Mouse (Mus musculus) cerebellum, postnatal 14 days (tissue): ENCODE data around the gene Cdkn1b.

Experiments used
- DNase-seq, 2 experiments: peaks; one replicate each; pipeline ENCODE4 v3.0.0; 2021; ENCODE audit warnings: mixed read lengths in 2 of 2

Gene Cdkn1b

DNA sequence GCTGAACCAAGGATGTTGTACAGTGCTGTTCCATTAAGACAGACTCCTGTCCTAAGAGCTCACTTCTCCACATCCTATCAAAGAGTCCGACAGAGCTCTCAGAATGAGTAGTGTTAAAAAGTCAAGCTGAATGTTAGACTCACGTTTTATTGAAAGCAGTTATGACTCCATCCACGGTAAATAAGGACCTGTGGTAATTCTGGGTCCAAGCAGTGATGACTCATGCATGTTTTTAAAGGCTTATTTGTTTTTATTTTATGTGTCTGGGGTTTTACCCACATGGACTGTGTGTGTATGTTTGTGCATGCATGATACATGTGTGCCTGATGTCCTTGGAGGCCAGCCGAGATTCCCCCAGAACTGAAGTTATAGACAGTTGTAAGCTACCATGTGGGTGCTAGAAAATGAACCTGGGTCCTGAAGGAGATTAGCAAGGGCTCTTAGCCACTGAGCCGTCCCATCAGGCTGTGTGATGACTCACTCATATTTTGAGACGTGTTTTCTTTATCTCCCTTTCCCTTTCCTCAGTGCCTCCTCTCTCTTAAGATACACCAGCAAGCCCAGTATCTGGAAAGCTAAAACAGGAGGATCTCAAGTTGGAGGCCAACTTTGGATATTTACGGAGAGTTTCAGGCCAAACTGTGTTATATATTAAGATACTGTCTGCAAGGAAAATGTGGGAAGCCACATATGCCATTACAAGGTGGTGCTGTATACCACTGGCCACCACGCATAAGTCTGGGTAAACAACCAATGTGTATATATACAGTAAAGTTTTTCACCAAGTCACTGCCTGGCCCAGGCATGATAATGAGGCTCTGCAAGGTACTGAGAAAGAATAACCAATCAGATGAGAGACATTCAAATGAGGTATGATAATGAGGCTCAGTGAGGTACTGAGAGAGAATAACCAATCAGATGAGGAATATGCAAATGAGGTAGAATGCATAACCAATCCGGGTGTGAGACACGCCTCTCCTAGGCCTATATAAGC, 16.0 kb upstream of the Cdkn1b start:
- no peak for DNase-seq

DNA sequence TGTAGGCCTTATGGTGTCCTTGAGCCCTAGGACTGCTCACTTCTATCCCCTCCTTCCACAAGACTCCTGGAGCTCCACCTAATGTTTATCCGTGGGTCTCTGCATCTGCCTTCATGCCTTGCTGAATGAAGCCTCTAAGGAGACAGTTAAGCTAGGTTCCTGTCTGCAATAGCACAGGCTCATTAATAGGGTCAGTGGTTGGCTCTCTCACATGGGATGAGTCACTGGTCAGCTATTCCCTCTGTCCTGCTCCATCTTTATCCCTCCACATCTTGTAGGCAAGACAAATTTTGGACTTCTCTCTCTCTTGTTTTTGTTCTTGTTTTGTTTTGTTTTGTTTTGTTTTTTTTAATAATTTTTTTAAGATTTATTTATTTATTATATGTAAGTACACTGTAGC, 14.4 kb upstream of the Cdkn1b start:
- DNase-seq, result no peak

DNA sequence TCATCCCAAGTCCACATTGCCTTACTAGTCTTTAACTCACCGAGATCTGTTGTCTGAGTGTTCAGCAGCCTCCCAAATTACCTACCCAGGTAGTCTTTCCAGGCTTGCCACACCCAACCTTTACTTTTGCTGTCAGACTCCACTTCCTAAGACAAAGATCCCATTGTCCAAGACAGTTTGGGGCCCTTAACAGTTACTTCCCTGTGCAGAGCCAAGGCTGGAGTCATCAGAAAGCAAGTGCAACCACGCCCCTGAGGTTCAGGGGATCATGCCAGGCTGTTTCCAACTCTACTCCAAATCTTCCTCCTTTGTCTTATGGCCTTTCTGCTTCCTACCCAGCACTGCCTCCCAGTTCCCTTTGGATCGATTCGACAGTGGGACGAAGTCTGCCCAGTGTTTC, 5.7 kb upstream of the Cdkn1b start:
- no peak for DNase-seq

DNA sequence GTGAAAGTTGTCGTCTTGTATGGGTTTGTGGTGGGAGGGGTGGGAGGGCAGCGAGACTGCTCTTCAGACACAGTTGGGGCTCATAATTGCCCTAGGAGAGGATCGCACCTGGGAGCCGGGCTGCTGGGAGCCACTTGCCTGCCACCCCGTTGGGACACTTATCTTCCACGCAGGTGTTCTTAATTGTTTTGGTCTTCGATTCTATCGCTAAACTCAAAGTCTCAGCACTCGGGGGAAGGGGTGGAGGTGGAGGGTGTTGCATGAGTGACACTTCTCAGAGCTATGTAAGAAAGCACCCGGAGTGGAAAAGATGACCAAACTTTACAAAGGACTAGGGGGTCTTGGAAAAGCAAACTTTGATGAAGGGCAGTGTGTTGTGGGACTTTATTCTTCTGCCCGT, 3.6 kb upstream of the Cdkn1b start:
- DNase-seq, result no peak

DNA sequence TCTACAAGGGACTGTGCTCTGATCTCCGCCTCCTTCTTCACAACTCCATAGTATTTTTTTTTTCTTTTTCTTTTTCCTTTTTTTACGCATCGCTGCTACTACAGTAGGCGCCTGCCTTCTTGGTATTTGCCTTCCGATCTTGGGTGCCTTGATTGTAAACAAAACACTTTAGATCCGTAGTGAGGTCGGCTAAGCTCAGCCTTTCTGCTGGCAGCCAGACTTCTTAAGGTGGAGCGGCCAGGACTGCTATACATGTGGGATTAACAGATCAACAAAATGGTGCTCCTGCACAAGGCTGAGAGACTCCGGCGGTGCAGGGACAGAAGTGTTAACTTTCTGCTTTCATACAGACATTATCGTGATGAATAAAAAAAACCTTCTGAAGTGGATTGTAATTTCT, 3.1 kb upstream of the Cdkn1b start:
- peak; percentile 50 to 58 for DNase-seq

DNA sequence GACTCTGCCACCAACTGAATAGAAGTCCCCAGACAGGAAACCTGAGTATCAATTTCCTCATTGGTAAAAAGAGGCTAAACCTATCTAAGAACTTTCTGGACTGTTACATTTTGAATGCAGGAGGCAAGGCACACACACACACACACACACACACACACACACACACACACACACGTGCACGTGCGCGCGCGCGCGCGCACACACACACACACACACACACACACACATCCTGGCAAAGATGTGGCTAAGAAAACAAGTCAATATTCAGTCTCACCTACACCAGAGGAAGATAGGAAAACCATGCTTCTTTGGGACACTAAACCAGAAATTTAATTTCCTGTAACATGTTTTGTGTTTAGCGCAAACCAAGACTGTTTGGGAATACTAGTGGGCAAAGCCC, 1.4 kb upstream of the Cdkn1b start:
- no peak for DNase-seq

DNA sequence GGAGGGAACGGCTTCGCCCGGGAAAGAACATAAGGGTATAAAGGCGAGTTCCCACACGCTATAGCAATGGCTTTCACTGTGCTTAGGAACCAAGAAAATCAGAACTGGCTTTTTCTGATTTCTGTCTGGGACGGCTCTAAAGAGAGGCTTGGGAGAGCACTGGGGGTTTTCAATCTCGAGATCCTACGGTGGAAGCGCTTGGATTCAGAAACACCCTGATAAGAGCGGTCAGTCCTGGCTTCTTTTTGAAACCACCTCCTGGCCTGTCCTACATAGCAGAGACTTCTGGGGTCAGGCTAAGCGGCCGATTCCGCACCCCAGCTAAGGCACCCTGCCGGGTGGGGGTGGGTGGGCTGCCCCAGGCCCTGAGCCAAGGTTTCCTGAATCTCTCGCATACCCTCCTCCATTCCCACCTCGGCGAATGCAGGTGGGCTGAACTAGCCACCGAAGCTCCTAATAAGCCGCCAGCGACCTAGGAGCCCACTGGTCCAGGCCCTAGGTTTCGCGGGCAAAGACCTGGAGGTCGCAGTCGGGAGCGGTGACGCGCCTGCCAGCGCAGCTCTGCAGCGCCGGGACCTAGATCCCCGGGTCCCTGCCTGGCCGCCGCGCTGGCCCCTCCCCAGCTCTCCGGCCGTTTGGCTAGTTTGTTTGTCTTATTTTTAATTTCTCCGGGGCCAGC, 551 bp upstream of the Cdkn1b start:
- no peak for DNase-seq

DNA sequence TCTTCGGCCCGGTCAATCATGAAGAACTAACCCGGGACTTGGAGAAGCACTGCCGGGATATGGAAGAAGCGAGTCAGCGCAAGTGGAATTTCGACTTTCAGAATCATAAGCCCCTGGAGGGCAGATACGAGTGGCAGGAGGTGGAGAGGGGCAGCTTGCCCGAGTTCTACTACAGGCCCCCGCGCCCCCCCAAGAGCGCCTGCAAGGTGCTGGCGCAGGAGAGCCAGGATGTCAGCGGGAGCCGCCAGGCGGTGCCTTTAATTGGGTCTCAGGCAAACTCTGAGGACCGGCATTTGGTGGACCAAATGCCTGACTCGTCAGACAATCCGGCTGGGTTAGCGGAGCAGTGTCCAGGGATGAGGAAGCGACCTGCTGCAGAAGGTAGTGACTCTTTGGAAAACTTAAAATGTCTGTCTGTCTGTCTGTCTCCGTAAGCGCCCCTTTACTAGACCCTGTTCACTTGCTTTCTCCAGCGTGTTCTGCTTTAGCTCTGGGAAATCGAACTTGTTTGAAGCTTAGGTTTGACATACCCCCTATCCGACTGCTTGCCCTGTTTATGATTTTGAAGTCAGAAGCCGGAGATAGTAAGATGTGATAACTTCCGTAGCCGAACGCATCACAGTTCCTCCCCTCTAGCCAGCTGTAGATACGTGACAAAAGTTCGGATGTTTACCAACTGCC, 953 bp downstream of the Cdkn1b start:
- DNase-seq, result peak; percentile 84 to 86

DNA sequence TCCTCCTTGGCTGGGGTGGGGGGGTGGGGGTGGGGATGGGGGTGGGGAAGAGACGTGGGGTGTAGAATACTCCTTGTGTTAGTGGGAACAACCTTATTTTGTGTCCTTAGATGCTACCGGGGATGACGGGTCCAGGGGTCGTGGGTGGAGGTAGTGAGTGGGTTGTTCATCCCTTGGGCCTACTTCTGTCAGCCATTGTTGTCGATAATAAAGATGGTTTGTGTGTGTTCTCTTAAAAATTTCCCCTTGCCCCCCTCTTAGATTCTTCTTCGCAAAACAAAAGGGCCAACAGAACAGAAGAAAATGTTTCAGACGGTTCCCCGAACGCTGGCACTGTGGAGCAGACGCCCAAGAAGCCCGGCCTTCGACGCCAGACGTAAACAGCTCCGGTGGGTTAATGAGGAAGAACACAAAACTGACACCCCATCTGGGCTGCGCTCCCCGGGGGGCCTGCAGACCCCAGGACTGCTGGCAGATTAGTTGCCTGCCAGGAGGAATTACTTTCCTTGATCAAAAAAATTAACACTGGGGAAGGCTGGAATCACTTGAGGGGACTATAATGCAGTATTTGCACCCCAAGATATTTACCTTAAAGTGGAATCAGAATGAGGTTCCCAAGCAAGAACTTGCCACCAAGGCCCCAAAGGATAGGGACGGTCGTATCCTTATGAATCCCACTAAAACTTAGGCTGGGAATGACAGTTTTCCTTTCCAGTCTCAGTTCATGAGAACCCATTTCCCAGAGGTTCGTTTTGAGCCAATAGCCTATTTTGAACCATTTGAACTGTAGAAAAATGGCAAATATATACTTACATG, 1.7 kb downstream of the Cdkn1b start:
- DNase-seq, result peak; percentile 45 to 56

DNA sequence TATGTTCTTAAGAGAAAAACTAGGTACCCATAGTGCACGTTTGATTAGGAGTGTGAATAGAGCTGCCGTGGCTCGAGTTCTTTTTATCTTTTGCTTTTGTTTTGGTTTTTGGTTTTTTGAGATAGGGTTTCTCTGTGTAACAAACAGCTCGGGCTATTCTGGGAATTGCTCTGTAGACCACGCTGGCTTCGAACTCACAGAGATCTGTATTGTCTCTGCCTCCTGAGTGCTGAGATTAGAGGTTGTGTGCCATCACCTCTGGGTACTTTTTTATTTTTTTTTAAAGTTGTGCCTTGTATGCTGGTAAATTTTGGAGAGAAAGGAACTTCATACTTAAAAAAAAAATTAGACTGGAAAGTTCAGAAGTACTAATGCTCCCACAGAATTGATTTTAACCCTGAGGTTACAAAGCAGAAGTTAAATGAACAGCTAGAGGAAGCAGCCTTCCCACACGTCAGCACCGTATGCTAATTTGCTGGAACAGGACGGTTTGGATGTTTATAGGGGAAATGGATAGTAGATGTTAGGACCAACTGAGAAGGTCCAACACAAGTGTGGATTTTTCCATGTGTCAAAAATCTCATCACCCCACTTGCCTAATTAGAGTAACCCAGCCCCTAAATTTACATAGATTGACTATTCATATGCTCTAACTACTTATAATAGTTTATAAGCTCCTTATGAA, 2.5 kb downstream of the Cdkn1b start:
- DNase-seq, result no peak

DNA sequence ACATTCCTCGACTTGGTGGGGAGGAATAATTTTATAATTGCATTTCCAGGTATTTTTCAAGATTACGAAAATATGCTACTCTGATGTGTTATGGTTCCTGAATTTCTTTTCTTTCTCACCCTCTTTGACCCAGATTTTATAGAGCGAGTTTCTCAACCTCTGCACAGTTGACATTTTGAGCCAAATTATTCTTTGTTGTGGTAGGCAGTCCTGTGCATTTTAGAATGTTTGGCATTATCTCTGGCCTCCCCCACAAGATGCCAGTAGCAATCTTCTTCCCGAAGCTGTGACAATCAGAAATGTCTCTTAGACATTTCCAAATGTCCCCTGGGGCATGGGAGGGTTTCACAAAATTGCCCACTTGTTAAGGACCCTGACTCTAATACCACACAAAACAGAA, 3.5 kb downstream of the Cdkn1b start:
- no peak for DNase-seq

DNA sequence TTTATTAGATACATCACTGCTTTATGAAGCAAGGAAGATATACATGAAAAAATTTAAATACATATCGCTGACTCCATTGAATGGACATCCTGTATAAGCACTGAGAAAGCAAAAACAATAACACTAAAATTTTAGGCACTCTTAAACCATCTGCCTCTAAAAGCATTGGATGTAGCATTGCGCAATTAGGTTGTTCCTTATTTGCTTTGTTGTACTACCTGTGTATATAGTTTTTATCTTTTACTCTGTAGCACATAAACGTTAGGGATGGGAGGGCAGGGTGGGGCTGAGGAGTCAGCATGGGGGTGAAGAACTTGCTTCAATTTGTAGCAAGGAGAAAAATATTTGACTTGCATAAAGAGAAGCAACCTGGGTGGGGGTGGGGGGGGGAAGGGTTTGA, 4.1 kb downstream of the Cdkn1b start:
- DNase-seq, result no peak

DNA sequence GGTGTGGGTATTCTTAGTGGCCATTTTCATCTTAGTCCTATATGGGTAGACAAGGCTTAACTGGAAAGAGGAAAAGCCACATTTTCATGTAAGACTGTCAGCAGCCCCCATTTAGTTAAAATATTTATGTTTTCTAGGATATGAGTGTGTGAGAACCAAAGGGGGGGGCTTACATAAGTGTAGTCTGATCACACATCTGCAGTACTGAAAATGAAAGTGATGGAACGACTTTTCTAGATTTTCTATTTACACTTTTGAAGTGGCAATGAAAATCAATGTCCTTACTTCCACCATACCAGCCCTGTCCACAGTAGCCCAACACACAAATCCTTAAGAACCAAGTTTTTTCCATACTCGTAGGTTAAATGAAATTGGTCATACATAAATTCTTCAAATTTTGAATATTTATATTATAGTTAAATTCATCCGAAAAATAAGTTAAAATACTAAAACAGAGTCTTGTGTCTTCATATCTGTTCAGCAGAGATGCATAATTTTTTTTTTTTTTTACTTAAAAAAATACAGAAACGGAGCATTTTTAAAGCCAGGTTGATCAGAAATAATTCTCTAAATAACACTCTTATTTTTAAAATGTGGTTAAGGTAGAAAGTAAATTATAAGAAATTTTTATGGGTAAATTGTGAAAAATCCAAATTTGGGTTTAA, 5.6 kb downstream of the Cdkn1b start:
- DNase-seq, result no peak

DNA sequence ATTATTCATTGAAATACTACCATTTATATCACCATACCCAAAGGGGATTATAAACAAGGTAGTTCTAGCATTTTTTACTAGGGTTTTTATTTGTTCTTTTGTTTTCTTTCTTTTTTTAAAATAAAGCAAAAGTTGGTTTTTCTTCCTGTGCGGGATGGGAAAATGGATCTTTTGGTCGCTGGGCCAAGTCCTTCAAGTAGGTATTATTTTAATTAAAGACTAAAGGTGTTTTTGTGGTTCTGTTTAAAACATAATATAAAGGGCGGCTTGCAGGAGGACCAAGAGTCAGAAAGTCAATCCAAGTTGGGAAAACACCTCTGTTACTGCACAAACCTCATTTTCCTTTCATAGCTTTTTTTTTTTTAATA, 6.1 kb downstream of the Cdkn1b start:
- no peak for DNase-seq

DNA sequence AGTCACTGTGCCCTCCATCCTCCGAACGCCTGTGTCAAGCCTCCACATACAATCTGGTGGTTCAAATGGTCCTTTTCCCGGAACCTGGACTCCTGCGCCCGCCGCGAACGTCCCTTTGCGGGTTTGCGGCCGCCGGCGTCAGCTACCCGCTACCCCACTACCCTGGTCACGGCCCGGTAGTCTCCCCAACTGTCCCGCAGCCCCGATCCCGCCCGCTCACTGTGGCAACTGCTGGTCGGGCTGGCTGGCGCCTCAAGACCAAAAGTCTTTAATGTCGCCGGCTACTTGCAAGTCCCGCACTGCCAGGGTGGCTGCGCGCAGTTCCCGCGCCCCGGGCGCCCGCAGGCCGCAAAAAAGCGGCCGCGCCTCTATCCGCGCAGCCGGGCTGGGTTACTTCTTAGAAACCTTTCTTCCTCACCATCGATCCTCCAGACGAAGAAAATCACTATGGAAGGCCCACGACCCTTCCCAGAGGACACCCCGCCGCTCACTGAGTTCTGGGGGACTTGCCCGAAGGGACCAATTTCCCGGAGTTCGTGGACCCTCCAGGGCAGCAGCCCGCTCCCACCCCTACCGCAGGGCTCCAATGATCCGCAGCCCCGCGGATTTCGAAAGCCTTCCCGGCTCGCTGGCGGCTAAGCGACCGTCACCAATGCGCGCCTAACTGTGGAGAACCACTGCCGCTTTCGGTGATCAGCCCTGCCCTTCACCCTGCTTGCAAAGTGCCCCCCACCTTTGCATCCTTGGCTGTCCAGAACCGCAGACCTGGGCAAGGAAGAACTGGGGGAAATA, 6.8 kb downstream of the Cdkn1b start:
- DNase-seq, result peak; percentile 66 to 73

DNA sequence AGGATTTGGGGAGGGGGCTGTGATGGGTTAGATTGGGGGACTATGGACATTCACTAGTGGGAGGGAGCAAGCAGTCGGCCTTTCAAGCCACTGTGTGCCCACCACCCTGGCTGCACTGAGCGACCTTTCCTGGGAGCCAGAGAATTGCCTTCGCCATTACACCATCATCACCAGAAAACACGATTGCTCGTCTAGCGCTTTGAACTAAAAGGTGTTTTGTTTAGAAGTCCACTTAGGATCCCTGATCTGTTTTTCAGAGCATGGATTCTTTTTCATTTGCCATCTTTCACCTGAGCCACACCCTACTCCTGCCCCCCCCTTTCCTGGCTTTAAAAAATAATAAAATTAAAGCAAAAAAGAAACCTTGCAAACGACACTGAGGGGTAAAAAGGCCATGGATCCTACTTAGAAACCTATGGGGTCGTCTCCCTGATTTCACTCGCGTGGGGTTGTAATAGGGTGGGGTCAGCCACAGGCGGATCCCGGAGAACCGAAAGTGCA, 7.4 kb downstream of the Cdkn1b start:
- no peak for DNase-seq

DNA sequence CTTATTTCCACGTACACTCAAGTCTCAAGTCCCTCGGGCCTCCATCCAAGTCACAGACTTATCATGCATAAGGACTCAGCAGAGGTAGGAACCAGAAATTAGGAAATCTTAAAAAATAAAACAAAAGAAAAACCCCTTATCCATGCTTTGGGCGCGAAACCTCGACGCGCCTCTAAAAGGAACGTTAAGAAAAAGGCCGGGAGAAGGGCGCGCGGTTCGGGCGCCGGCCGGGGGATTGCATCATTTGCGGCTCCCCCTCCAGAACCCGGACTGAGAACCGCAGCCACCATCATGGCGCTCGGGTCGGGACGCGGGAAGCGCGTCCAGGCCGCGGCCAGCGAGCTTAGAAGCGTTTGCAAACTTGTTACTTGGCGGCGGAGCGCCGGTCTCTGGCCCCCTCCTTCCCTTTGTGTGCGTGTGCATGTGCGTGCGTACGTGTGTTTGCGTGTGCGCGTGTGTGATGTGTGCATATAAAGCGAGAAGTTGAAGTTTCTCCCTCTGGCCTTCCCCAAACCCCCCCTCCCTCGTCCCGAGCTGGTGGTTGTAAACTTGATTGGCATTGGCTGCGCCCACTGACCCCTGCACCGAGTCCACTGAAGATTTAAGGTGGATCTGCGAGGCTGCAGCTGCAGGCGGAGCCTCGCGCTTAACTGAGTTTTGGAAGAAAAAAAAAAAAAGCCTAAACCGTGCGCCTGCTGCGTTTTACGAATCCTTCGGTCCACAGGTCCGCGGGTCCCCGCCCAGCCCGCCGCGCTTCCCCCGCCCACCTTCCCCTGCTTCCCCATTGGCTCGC, 8.1 kb downstream of the Cdkn1b start:
- peak; percentile 86 to 88 for DNase-seq

DNA sequence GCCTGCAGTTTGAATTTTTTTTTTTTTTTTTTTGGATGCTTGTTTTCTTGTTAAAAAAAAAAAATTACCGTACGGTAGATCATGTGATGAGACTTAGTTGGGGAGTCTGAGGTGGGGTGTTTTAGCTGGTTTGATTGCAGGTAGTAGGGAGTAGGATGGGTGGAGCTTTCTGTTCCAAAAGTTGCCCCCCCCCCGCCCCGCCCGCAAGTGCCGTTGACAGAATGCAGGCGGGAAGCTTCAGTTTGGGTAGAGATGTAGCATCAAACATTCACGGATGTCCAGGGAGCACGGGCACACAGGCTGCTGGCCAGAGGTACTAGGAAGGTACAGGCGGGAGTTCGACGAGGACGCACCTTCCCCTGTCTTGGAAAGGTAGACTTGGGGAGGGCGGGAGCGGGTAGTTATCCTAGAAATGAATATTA, 8.7 kb downstream of the Cdkn1b start:
- DNase-seq, result peak; percentile 60

DNA sequence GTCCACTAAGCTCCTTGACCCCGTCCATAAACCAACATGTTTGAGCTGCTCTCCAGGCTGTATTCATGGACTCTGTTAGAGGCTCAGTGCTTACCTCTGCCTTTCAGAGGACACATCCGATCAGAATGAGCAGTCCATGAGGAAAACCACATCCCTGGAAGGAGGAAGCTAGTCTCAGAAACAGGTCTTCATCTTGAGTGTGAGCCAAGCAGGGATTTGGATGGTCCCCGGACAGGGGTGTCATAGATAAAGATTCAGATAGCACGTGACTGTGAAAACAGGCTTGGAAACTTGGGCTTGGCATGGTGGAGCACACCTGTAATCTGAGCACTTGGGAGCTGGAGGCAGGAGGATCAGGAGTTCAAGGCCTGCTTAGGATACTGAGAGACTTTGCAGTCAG, 9.7 kb downstream of the Cdkn1b start:
- no peak for DNase-seq

DNA sequence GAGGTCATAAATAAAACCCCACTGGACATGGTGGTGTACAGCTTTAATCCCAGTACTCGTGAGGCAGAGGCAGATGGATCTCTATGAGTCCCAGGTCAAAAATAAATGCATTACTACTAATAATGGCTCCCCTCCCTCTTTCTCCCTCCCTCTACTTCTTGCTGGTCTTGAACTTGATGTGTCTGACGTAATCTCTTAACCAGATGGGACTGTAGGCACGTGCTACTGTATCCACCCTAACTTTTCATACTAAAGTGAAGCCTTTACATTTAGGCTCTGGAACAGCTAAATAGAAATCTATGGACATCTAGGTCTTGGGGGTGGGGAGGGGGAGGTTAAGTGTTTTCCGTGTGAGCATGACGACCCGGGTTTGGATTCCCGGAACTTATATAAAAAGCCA, 10.2 kb downstream of the Cdkn1b start:
- DNase-seq, result no peak
